Mouse (Mus musculus): ENCODE results near the gene Igfbp5. TPM values are rescaled to one million over a fixed set of nuclear protein-coding genes. Genes with fewer than 3 reads are reported as not detected.

The Igfbp5 gene
- 1.3 and 2.1 TPM in 2 replicates for total RNA-seq (2012; rRNA removed)

GRCm38 (mm10) chr1:72874287-72875211, at the start of gene Igfbp5:
Gene Igfbp5 (minus strand): TSS chr1:72874884.
- no peaks in the 10 kb centered on the region for H3K36me3 ChIP-seq (ENCODE audit: control insufficient read depth, insufficient read depth, low read length, poor library complexity, severe bottlenecking)
- H3K27ac ChIP-seq (ENCODE audit: insufficient read depth, low read depth, low read length, poor library complexity, severe bottlenecking): no peak within 1 kb of the TSS
- peak within 1 kb of the TSS; percentile 63 to 69 for H3K4me3 ChIP-seq (ENCODE audit: insufficient read depth in 1 of 2, low read depth in 1 of 2, low read length in 2 of 2, poor library complexity in 1 of 2, severe bottlenecking in 1 of 2)
- peak within 1 kb of the TSS; percentile 57 for H3K9ac ChIP-seq (ENCODE audit: insufficient read depth, low read depth, low read length, poor library complexity, severe bottlenecking)
- no peaks in the 10 kb centered on the region for H3K9me3 ChIP-seq (ENCODE audit: control insufficient read depth, insufficient read depth, low read depth, low read length)
- no peak for TF ChIP-seq HCFC1 (IDR thresholded peaks at IDR 0.05; ENCODE audit: borderline replicate concordance, insufficient read depth, low read length)
- TF ChIP-seq CHD2 (IDR thresholded peaks at IDR 0.05; ENCODE audit: low read depth, low read length): no peak
- no peak for TF ChIP-seq ZC3H11A (IDR thresholded peaks at IDR 0.05; ENCODE audit: borderline replicate concordance, low read depth, low read length)
- TF ChIP-seq ZNF384 (IDR thresholded peaks at IDR 0.05; ENCODE audit: low read depth, low read length): no peak
- TF ChIP-seq MAFK (IDR thresholded peaks at IDR 0.05; ENCODE audit: insufficient read depth, low read depth, low read length): no peak
- H3K4me1 ChIP-seq (ENCODE audit: control insufficient read depth in 2 of 2, insufficient read depth in 2 of 2, low read length in 2 of 2, poor library complexity in 1 of 2): no peaks in the 10 kb centered on the region; a peak in 2 of 4 replicates
- no peak for DNase-seq (ENCODE audit: low read depth, low spot score)
- in situ Hi-C loops (cut with MboI; ENCODE audit: low sequenced_read_pairs in 2 of 2, unreplicated experiment in 2 of 2): loop anchor here in 1 of 2 experiments (10.0 to 25.0 kb wide), 3 partner anchors 388 to 950 kb away; no protein-coding TSS in a partner anchor

- DNase-seq (ENCODE audit: low read depth, low spot score): no peak
- Histone ChIP-seq H3K9me3 (ENCODE audit: control insufficient read depth, insufficient read depth, low read depth, low read length) (no peaks in the 10 kb centered on the region), H3K36me3 (ENCODE audit: control insufficient read depth, insufficient read depth, low read length, poor library complexity, severe bottlenecking) (no peaks in the 10 kb centered on the region), H3K4me3 (ENCODE audit: insufficient read depth in 1 of 2, low read depth in 1 of 2, low read length in 2 of 2, poor library complexity in 1 of 2, severe bottlenecking in 1 of 2) (no peak overlapping the region), H3K4me1 (ENCODE audit: control insufficient read depth in 2 of 2, insufficient read depth in 2 of 2, low read length in 2 of 2, poor library complexity in 1 of 2) (no peaks in the 10 kb centered on the region), H3K27ac (ENCODE audit: insufficient read depth, low read depth, low read length, poor library complexity, severe bottlenecking) (no peak overlapping the region), H3K9ac (ENCODE audit: insufficient read depth, low read depth, low read length, poor library complexity, severe bottlenecking) (no peak overlapping the region)
- TF ChIP-seq HCFC1 (IDR thresholded peaks at IDR 0.05; ENCODE audit: borderline replicate concordance, insufficient read depth, low read length): no peak
- TF ChIP-seq ZNF384 (IDR thresholded peaks at IDR 0.05; ENCODE audit: low read depth, low read length): no peak
- in situ Hi-C loops (cut with MboI; ENCODE audit: low sequenced_read_pairs in 2 of 2, unreplicated experiment in 2 of 2): no loop called here
Measured at GRCm38 (mm10) chr1:72914815-72915214, 40.1 kb upstream of the Igfbp5 start.

GRCm38 (mm10) chr1:72913073-72913472, 38.4 kb upstream of the Igfbp5 start:
- in situ Hi-C loops (cut with MboI; ENCODE audit: low sequenced_read_pairs in 2 of 2, unreplicated experiment in 2 of 2): no loop called here
- no peak overlapping the region for H3K4me3 ChIP-seq (ENCODE audit: insufficient read depth in 1 of 2, low read depth in 1 of 2, low read length in 2 of 2, poor library complexity in 1 of 2, severe bottlenecking in 1 of 2)
- TF ChIP-seq ZNF384 (IDR thresholded peaks at IDR 0.05; ENCODE audit: low read depth, low read length) (no peak), ZC3H11A (IDR thresholded peaks at IDR 0.05; ENCODE audit: borderline replicate concordance, low read depth, low read length) (no peak), MAFK (IDR thresholded peaks at IDR 0.05; ENCODE audit: insufficient read depth, low read depth, low read length) (no peak), CHD2 (IDR thresholded peaks at IDR 0.05; ENCODE audit: low read depth, low read length) (no peak), HCFC1 (IDR thresholded peaks at IDR 0.05; ENCODE audit: borderline replicate concordance, insufficient read depth, low read length) (no peak)
- no peaks in the 10 kb centered on the region for H3K4me1 ChIP-seq (ENCODE audit: control insufficient read depth in 2 of 2, insufficient read depth in 2 of 2, low read length in 2 of 2, poor library complexity in 1 of 2)
- H3K9me3 ChIP-seq (ENCODE audit: control insufficient read depth, insufficient read depth, low read depth, low read length): no peaks in the 10 kb centered on the region
- H3K9ac ChIP-seq (ENCODE audit: insufficient read depth, low read depth, low read length, poor library complexity, severe bottlenecking): no peak overlapping the region
- H3K27ac ChIP-seq (ENCODE audit: insufficient read depth, low read depth, low read length, poor library complexity, severe bottlenecking): no peak overlapping the region
- DNase-seq (ENCODE audit: low read depth, low spot score): no peak
- H3K36me3 ChIP-seq (ENCODE audit: control insufficient read depth, insufficient read depth, low read length, poor library complexity, severe bottlenecking): no peaks in the 10 kb centered on the region

GRCm38 (mm10) chr1:72895821-72896220, 21.1 kb upstream of the Igfbp5 start:
- no peaks in the 10 kb centered on the region for H3K36me3 ChIP-seq (ENCODE audit: control insufficient read depth, insufficient read depth, low read length, poor library complexity, severe bottlenecking)
- no peak for DNase-seq (ENCODE audit: low read depth, low spot score)
- H3K4me3 ChIP-seq (ENCODE audit: insufficient read depth in 1 of 2, low read depth in 1 of 2, low read length in 2 of 2, poor library complexity in 1 of 2, severe bottlenecking in 1 of 2): no peak overlapping the region
- TF ChIP-seq MAFK (IDR thresholded peaks at IDR 0.05; ENCODE audit: insufficient read depth, low read depth, low read length) (no peak), ZNF384 (IDR thresholded peaks at IDR 0.05; ENCODE audit: low read depth, low read length) (no peak)
- no peaks in the 10 kb centered on the region for H3K4me1 ChIP-seq (ENCODE audit: control insufficient read depth in 2 of 2, insufficient read depth in 2 of 2, low read length in 2 of 2, poor library complexity in 1 of 2)
- H3K27ac ChIP-seq (ENCODE audit: insufficient read depth, low read depth, low read length, poor library complexity, severe bottlenecking): no peak overlapping the region
- no peak overlapping the region for H3K9ac ChIP-seq (ENCODE audit: insufficient read depth, low read depth, low read length, poor library complexity, severe bottlenecking)
- in situ Hi-C loops (cut with MboI; ENCODE audit: low sequenced_read_pairs in 2 of 2, unreplicated experiment in 2 of 2): loop anchor here in 1 of 2 experiments (25.0 kb wide), 2 partner anchors 366 to 716 kb away; no protein-coding TSS in a partner anchor
- no peaks in the 10 kb centered on the region for H3K9me3 ChIP-seq (ENCODE audit: control insufficient read depth, insufficient read depth, low read depth, low read length)

Measured in ES-E14 (cell line).